Mouse (Mus musculus): ENCODE data around the gene Tbata. TPM values are rescaled to one million over a fixed set of nuclear protein-coding genes. Genes with fewer than 3 reads are reported as not detected.

The Tbata gene
- total RNA-seq, 2 experiments from 2014 or later, result not detected

- no peak for DNase-seq (ENCODE audit: low spot score)
Observed at GRCm38 (mm10) chr10:61162366-61162765, 9.4 kb upstream of the Tbata start.

DNA sequence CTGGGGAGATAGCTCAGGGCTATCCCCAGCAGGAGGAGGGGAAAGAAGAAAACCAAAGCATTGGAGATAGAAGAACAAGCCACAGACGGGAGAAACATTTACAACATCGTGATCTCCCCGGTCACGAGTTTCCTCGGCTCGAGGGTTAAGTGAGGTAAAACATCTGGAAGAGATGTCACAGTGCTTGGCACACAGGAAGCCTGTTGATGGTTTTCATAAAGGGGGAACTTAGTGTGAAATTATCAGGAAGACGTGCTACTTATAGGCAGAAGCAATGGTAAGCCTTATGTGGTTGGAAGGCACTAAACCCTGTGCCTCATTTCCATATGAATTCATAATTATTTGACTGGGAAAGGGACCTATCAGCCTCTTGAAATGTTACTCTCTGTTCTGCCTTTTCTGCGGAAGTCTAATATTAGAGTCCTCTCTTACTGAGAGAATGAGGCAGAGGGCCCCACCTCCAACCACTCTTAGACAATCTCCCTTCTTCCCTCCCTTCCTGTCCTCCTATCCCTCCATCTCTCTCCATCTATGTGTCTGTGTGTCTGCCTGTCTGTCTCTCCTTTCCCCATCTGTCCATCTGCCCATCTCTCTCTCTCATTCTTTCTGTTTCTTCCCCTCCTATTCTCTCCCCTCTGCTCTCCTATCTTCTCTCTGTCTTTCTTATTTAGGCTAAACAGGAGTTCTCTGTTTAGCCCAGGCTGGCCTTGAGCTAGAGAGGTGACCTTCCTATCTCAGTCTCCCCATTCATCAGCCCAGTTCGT, 4.2 kb upstream of the Tbata start:
- peak; percentile 19 for DNase-seq (ENCODE audit: low spot score)

DNA sequence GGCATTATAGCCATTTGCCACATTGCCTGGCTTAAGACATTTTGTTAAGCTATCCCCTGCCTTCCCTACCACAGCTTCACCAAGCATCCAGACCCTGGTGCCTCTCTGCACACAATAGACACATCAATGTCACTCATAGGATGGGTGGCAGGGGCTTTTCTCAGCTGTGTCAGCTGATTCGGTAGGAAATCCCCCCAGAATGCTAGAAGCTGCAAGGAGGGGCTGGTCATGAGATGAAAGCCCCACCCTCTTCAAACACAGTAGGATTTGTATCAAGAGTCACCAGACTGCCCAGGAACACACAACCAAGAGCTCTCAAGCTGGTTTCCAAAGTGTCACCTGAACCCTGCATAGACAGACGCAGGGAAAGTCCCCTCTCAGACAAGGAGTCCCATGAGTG, 3.4 kb upstream of the Tbata start:
- DNase-seq (ENCODE audit: low spot score), result no peak

GRCm38 (mm10) chr10:61172496-61172895, 742 bp downstream of the Tbata start:
- DNase-seq (ENCODE audit: low spot score), result no peak

GRCm38 (mm10) chr10:61174711-61175441, 3.1 kb downstream of the Tbata start:
- DNase-seq (ENCODE audit: low spot score), result no peak

DNA sequence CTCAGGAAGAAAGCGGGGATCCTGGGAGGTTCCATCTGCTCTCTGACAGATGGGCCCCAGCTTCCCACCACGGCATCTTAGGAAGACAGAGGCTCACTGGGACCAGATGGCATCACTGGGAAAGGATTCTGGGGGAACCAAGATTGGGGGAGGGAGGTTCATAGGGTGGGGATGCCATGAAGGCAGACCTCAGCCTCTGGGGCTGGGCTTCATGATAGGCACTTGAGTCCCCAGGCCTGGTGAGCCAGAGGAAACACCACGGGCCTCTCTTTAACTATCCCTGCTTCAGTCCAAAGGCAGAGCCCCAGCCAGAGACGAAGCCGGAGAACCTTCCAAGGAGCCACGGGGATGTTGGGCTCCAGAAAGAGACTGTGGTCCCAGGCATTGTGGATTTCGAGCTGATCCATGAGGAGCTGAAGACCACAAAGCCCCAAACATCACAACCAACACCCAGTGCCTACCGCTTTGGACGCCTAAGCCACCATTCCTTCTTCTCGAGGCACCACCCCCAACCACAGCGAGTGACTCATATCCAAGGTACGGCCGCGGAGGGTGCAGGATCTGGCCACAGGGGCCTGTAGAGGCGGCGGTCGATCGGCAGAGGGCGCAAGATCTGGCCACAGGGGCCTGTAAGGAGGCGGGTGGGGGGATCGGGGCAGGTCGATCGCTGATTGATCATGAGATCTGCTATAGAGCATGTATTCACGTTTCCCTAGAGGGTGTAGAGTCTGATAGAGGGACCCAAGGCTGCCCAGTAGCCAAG, 3.9 kb downstream of the Tbata start:
- no peak for DNase-seq (ENCODE audit: low spot score)

DNA sequence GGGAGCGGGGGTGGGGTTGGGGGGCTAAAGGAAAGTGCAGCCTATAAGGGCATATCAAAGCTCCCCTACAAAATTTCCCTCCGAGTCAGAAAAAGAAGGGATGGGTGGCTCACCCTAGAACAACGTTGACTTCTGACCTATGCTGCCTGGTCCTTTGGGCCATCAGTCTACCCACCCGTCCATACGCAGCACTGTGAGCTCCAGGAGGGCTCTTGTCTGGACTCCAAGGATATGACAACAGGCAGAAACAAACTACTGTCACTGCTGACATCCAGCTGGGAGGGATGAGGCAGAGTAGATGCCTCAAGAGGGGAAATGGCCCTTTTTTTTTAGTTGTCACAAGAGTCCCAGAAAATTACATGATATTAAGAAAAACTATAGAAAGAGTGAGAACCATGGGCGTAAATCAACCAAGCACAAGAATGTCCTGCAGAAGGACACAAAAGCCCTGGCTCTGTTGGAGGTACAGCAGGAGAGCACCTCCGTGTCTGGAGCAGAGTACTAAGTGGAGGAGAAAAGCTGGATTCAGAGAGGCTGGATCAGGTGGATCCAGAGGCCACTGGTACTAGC, 4.6 kb downstream of the Tbata start:
- DNase-seq (ENCODE audit: low spot score), result no peak

GRCm38 (mm10) chr10:61177751-61178150, 6.0 kb downstream of the Tbata start:
- no peak for DNase-seq (ENCODE audit: low spot score)

- no peak for DNase-seq (ENCODE audit: low spot score)
Observed at GRCm38 (mm10) chr10:61178687-61179086, 6.9 kb downstream of the Tbata start.

DNA sequence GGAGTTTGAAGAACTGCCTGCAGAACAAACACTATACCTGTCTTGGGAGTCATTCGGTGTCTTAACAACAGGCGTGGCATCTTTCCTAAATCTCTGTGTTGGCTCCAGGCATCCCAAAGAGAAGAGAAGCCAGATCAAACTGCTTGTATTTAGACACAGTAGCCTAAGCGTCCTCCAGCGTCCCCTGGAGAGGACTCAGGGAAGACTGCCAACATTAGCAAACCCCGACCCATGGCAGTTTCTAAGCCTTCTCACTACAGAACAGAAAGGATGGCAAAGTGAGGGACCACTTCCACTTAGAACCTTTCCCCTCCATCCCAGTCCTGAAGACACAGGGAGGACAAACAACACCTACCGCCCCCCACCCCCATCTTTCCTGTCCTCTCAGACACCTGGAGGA, 8.2 kb downstream of the Tbata start:
- no peak for DNase-seq (ENCODE audit: low spot score)

DNA sequence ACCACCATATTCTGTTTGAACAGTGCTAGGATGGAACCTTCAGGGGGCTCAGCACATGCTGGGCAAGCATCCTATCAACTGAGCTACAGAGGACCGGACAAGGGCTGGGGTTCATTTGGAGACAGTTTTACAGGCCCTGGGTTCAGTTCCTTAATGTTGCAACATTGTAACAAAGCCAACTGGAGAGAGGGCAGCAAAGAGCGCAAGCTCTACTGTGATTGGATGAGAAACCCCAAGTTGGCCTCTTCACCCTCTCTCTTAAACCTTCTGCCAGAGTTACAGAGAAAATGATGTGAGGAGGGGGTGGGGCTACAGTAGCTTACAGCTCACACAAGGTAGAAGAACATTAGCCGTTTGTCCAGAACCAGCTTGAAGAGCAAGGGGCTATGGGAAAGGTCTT, 15.2 kb downstream of the Tbata start:
- DNase-seq (ENCODE audit: low spot score), result no peak

DNA sequence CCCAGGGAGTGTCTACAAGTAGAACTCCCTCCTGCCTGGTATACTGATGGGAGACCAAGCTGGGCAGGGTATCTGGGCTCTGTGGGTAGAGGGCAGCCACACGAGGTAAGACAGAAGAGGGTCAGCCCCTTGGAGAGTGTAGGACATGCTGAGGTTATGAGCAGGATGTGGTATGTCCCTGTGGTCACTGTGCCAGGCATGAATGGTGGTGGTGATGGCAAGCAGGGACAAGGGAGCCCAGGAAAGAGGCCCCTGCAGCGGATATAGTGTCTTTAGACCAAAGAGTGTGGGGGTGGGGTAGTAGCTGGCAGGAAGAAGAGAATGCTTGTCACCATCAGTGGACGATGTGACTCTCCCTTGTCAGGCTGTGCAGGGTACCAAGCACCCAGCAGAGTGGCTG, 16.3 kb downstream of the Tbata start:
- no peak for DNase-seq (ENCODE audit: low spot score)

- peak; percentile 43 for DNase-seq (ENCODE audit: low spot score)
Observed at GRCm38 (mm10) chr10:61194611-61195010, 22.9 kb downstream of the Tbata start.

DNA sequence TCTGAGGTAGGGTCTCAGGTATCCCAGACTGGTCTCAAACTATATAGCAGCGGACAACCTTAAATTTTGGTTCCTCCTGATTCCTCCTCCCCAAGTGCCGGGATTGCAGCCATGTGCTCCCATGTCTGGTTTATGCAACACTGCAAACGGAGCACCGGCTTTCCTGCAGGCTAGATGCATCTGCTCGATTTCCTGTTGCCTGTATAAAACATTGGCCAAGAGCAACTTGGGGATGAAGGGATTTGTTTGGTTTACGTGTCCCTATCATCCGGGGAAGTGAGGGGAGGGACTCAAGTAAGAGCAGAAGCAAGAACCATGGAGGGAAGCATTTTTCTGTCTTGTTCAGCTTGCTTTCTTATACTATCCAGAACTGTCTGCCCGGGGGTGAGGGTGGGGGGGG, 23.5 kb downstream of the Tbata start:
- no peak for DNase-seq (ENCODE audit: low spot score)

DNA sequence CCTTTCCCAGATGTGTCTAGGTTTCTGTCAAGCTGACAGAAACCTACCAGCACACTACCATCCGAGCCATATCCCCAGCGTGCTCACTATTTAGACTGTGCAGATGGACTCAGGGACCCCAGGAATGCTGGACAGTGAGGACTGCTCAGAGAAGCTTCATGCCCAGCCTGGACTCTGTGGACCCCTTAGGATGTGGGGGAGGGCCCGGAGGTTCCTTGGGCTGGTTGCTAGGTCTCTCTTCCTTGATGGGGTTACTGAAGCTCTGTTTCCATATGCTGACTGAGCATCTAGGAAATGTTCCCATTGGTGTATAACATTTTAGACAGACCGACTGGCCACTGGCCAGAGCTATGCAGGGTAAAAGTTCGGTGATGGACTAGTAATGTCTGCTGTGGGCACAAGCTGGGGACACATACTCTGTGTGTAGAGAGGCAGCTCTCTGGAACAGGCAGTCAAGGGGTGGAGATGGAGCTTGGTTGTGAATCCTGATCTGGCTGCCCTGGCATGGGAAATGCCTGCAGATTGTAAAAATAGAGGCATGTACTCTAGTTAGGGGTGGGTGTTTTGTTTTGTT, 24.1 kb downstream of the Tbata start:
- no peak for DNase-seq (ENCODE audit: low spot score)

- DNase-seq (ENCODE audit: low spot score), result peak; percentile 79
Observed at GRCm38 (mm10) chr10:61199566-61200213, 27.9 kb downstream of the Tbata start.

DNA sequence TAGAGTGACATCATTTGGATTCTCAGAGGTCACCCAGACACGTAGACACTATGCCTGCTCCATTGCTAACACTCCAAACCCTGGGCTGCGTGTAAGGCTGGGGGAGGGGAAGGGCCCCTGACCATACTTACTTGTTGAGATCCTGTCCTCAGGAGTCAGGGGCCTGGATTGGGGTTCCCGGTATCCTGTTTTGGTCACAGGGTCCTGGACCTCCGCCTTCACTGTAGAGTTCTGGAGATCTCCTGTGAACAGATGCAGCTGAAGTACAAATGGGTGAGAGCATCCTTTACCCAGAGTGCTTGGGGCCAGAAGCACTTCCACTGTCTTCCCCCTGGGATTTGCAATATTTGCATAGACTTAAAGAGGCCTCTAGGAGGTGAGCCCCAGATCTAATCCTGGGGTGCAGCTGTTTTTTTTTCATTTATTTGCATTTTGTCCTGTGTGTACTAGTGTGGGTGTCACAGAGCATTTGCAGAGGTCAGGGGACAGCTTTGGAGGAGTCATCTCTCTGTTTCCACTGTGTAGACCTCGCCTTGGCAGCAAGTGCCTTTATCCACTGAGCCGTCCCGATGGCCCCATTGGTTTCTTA, 28.6 kb downstream of the Tbata start:
- no peak for DNase-seq (ENCODE audit: low spot score)

- no peak for DNase-seq (ENCODE audit: low spot score)
Observed at GRCm38 (mm10) chr10:61200998-61201397, 29.2 kb downstream of the Tbata start.

- DNase-seq (ENCODE audit: low spot score), result no peak
Observed at GRCm38 (mm10) chr10:61201596-61202318, 30.0 kb downstream of the Tbata start.

GRCm38 (mm10) chr10:61203930-61204329, 32.2 kb downstream of the Tbata start:
- DNase-seq (ENCODE audit: low spot score), result no peak

All from gastrocnemius, adult 18-20 months (tissue).